Comparison of ENCODE assay signal across 17 mouse cellular contexts in the genomic region with DNA sequence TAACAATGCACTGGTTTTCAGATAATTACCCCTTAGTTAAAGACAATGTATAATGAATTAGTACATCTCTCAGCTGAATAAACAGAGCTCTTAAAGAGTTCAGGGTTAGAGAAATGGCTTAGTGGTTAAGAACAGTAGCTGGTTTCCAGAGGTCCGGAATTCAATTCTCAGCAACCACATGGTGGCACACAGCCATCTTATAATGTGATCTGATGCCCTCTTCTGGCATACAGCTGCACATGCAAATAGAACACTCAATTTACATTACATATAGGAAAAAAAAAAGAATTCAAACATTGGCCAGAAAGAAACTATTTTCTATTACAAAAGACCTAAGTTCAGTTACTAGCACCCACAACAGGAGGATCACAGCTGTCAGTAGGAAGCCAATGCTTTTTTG. TPM values are rescaled to one million over a fixed set of nuclear protein-coding genes. Genes with fewer than 3 reads are reported as not detected.
DNase-seq lines count a peak whose midpoint lies in the region; ATAC-seq and TF ChIP-seq lines count a peak whose summit lies in the region.
"Had no signal": no experiment of that assay in that cellular context is flagged by ENCODE, and none has a peak within 500 bp of the region (broad histone marks: within the 10 kb centered on the region; RNA-seq: fewer than 3 reads in every experiment).

No protein-coding gene starts in this region.

- H3K9ac ChIP-seq in heart, postnatal 0 days (replicated peaks; ENCODE audit: low read depth, low read length), result no peak overlapping the region
- no peak overlapping the region for H3K9ac ChIP-seq in lung, postnatal 0 days (replicated peaks; ENCODE audit: low read depth)
- H3K9ac ChIP-seq: embryonic facial prominence, embryonic 13.5 days; liver, embryonic 15.5 days; midbrain, embryonic 15.5 days had no signal

- no peak overlapping the region for H3K4me3 ChIP-seq in heart, postnatal 0 days (ENCODE audit: low read depth, low read length)
- no peak overlapping the region for H3K4me3 ChIP-seq in lung, postnatal 0 days (ENCODE audit: low read depth, low read length)
- H3K4me3 ChIP-seq: embryonic facial prominence, embryonic 13.5 days; hindbrain, embryonic 10.5 days; liver, embryonic 15.5 days; midbrain, embryonic 15.5 days had no signal

- WGBS in heart, postnatal 0 days, result 55% methylated on average over 1 of the region's 1 CpGs
- 31% methylated on average over 1 of the region's 1 CpGs for WGBS in lung, postnatal 0 days

- H3K4me1 ChIP-seq in heart, postnatal 0 days (ENCODE audit: control insufficient read depth, insufficient read depth), result peaks cover 6% of the 10 kb centered on the region; the same call in 1 of the 2 replicates
- no peaks in the 10 kb centered on the region for H3K4me1 ChIP-seq in lung, postnatal 0 days (ENCODE audit: insufficient read depth, low read depth, low read length)

- ATAC-seq in heart, postnatal 0 days (ENCODE audit: insufficient read depth, low read depth), result no peak
- no peak for ATAC-seq in lung, postnatal 0 days
- ATAC-seq: midbrain, embryonic 15.5 days had no signal

- H3K27ac ChIP-seq in heart, postnatal 0 days (ENCODE audit: low read depth), result no peak overlapping the region
- no peak overlapping the region for H3K27ac ChIP-seq in lung, postnatal 0 days (ENCODE audit: low read length)
- H3K27ac ChIP-seq: embryonic facial prominence, embryonic 13.5 days; hindbrain, embryonic 10.5 days; liver, embryonic 15.5 days; midbrain, embryonic 15.5 days had no signal

- H3K4me2 ChIP-seq in heart, postnatal 0 days (ENCODE audit: low read depth, low read length), result no peak overlapping the region
- no peak overlapping the region for H3K4me2 ChIP-seq in lung, postnatal 0 days (replicated peaks; ENCODE audit: low read depth, low read length)
- H3K4me2 ChIP-seq: embryonic facial prominence, embryonic 13.5 days; liver, embryonic 15.5 days; midbrain, embryonic 15.5 days had no signal

- intact Hi-C loops in heart, postnatal 25 days (cut with DNase I), result no loop called here

- peak; percentile 28; the same call in 1 of the 2 replicates for TF ChIP-seq CTCF in heart, postnatal 0 days (IDR thresholded peaks at IDR 0.05; ENCODE audit: low read depth)
- TF ChIP-seq CTCF in lung, postnatal 0 days (IDR thresholded peaks at IDR 0.05), result peak; percentile 64

- H3K36me3 ChIP-seq in heart, postnatal 0 days (replicated peaks; ENCODE audit: control insufficient read depth, insufficient read depth, low read length), result peaks cover 17% of the 10 kb centered on the region
- no peaks in the 10 kb centered on the region for H3K36me3 ChIP-seq in lung, postnatal 0 days (ENCODE audit: insufficient read depth, low read length)

- no peaks in the 10 kb centered on the region for H3K27me3 ChIP-seq in heart, postnatal 0 days (ENCODE audit: control insufficient read depth, insufficient read depth, low read length)
- H3K27me3 ChIP-seq in lung, postnatal 0 days (replicated peaks; ENCODE audit: insufficient read depth, low read length), result no peaks in the 10 kb centered on the region
- H3K27me3 ChIP-seq: embryonic facial prominence, embryonic 13.5 days; liver, embryonic 15.5 days; midbrain, embryonic 15.5 days had no signal

- no peaks in the 10 kb centered on the region for H3K9me3 ChIP-seq in heart, postnatal 0 days (replicated peaks; ENCODE audit: control insufficient read depth, low read length)
- no peaks in the 10 kb centered on the region for H3K9me3 ChIP-seq in lung, postnatal 0 days (ENCODE audit: low read length)
- H3K9me3 ChIP-seq: embryonic facial prominence, embryonic 13.5 days; G1E; hindbrain, embryonic 10.5 days; liver, embryonic 15.5 days; midbrain, embryonic 15.5 days had no signal

- no peak for DNase-seq in heart, postnatal 0 days (ENCODE audit: low spot score)
- DNase-seq in heart, postnatal 25 days (ENCODE audit: low spot score), result no peak
- DNase-seq in lung, postnatal 0 days (ENCODE audit: low spot score), result peak; percentile 55
- no peak for DNase-seq in lung, adult 18-20 months
- DNase-seq in NIH3T3 (ENCODE audit: low read depth), result peak; percentile 64
- DNase-seq in retina, postnatal 1 day, result peak; percentile 26
- DNase-seq in embryo, embryonic 10 days (ENCODE audit: low spot score), result no peak
- no peak for DNase-seq in adrenal gland, adult (ENCODE audit: inconsistent age in 2 of 2, low spot score in 1 of 2)
- DNase-seq: adrenal gland, postnatal 14 days; cerebellum, adult 8-10 months; heart, adult 18-20 months; kidney, postnatal 14 days had no signal

- no peak for TF ChIP-seq EP300 in heart, postnatal 0 days (IDR thresholded peaks at IDR 0.05; ENCODE audit: low read depth)
- no peak for TF ChIP-seq EP300 in lung, postnatal 0 days (IDR thresholded peaks at IDR 0.05)

RNA-seq across cellular contexts. Expression of gene Cbx1, which starts 7.7 kb away (rescaled TPM):
- total RNA-seq in heart, postnatal 0 days (2014; rRNA removed; ENCODE audit: low replicate concordance), result 9.9 and 24.9 TPM in 2 replicates
- 35.6 and 42.0 TPM in 2 replicates for polyA plus RNA-seq in heart, postnatal 0 days (2015; fragmentation: Nextera tagmentation; extraction: Ambion mirVana)
- total RNA-seq in heart, postnatal 25 days (2021), result 10 to 100 TPM; 36.6 to 39.0 TPM
- 48.6 and 54.0 TPM in 2 replicates for polyA plus RNA-seq in lung, postnatal 0 days (2015; fragmentation: Nextera tagmentation; extraction: Ambion mirVana)

RNA-seq across cellular contexts. Expression of gene Snx11, which starts 19.2 kb away (rescaled TPM):
- total RNA-seq in heart, postnatal 0 days (2014; rRNA removed; ENCODE audit: low replicate concordance), result 14.4 and 14.8 TPM in 2 replicates
- 9.0 and 10.2 TPM in 2 replicates for polyA plus RNA-seq in heart, postnatal 0 days (2015; fragmentation: Nextera tagmentation; extraction: Ambion mirVana)
- 10 to 100 TPM; 12.1 to 13.4 TPM for total RNA-seq in heart, postnatal 25 days (2021)
- 18.4 and 18.7 TPM in 2 replicates for polyA plus RNA-seq in lung, postnatal 0 days (2015; fragmentation: Nextera tagmentation; extraction: Ambion mirVana)

RNA-seq across cellular contexts. Expression of gene Nfe2l1, which starts 33.2 kb away (rescaled TPM):
- total RNA-seq in heart, postnatal 0 days (2014; rRNA removed; ENCODE audit: low replicate concordance), result 98.8 and 99.1 TPM in 2 replicates
- polyA plus RNA-seq in heart, postnatal 0 days (2015; fragmentation: Nextera tagmentation; extraction: Ambion mirVana), result 81.2 and 83.5 TPM in 2 replicates
- total RNA-seq in heart, postnatal 25 days (2021), result 100 to 1,000 TPM; 346 to 370 TPM
- polyA plus RNA-seq in lung, postnatal 0 days (2015; fragmentation: Nextera tagmentation; extraction: Ambion mirVana), result 51.8 and 54.5 TPM in 2 replicates

RNA-seq across cellular contexts. Expression of gene Copz2, which starts 53.1 kb away (rescaled TPM):
- total RNA-seq in heart, postnatal 0 days (2014; rRNA removed; ENCODE audit: low replicate concordance), result 45.8 and 54.7 TPM in 2 replicates
- 119 and 123 TPM in 2 replicates for polyA plus RNA-seq in heart, postnatal 0 days (2015; fragmentation: Nextera tagmentation; extraction: Ambion mirVana)
- total RNA-seq in heart, postnatal 25 days (2021), result 10 to 100 TPM; 33.4 to 37.5 TPM
- 105 and 110 TPM in 2 replicates for polyA plus RNA-seq in lung, postnatal 0 days (2015; fragmentation: Nextera tagmentation; extraction: Ambion mirVana)

Comparison
In these comparisons a context has a peak if more than half of its experiments do, and no peak if none do; other contexts are left out.
1. DNase-seq: peak in lung, postnatal 0 days (single experiment), NIH3T3 (single experiment) and retina, postnatal 1 day (single experiment); none in heart, postnatal 0 days (single experiment), heart, postnatal 25 days (single experiment), lung, adult 18-20 months (0 of 2), embryo, embryonic 10 days (single experiment) and adrenal gland, adult (0 of 2).